Mouse (Mus musculus): ENCODE results near the gene Creb5. TPM values are rescaled to one million over a fixed set of nuclear protein-coding genes. Genes with fewer than 3 reads are reported as not detected.

The Creb5 gene
- polyA plus RNA-seq, 1 experiment from 2014 or later: 25.4 TPM

DNA sequence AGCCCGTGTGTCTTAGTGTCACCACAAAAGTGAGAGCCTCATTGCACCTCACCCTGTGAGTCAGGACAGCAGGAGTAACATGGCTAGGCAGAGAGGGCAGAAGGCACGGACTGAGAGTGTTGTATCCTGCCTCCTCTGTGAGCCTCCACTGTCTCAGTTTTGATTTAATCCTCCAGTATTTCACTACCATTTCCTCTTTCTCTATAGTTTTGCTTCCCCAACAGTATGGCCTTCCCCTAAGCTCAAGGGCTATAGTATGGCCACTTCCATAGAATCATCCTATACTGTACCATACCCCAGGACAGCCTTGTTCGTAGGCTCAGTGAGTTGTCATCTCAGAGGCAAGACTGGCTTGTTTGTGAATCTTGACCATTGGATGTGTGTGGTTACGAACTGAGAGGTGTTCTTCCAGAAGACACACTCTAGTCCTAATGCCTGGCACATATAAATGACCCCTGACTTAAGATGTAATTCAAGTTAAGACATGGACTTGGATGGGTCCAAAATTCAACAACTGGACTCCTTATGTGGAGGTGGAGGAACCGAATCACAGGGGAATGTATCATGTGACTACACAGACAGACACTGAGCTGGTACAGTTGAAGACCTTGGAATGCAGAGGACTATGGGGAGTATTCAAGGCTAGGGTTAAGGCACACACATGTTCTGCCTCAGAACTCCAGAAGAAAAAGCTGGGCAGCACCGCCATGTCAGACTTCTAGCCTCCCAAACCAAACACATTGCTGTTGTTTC is 173.1 kb downstream of the Creb5 start:
- 88% methylated on average over 6 of the region's 6 CpGs for WGBS
- Histone ChIP-seq H3K9me3 (replicated peaks; ENCODE audit: control insufficient read depth, low read length) (no peaks in the 10 kb centered on the region), H3K27me3 (ENCODE audit: control insufficient read depth, insufficient read depth, low read length) (no peaks in the 10 kb centered on the region), H3K27ac (ENCODE audit: low read length) (no peak overlapping the region), H3K4me3 (ENCODE audit: low read length) (no peak overlapping the region), H3K9ac (ENCODE audit: low read length) (no peak overlapping the region), H3K36me3 (ENCODE audit: control insufficient read depth, insufficient read depth) (no peaks in the 10 kb centered on the region), H3K4me1 (ENCODE audit: control insufficient read depth, insufficient read depth, low read length) (no peaks in the 10 kb centered on the region), H3K4me2 (ENCODE audit: low read depth, low read length) (no peak overlapping the region)
- ATAC-seq (replicated peaks; ENCODE audit: extremely low read depth, insufficient read depth, low FRiP score): no peak

- H3K4me3 ChIP-seq (ENCODE audit: low read length): no peak overlapping the region
- WGBS: 86% methylated on average over 6 of the region's 6 CpGs
Measured at GRCm38 (mm10) chr6:53461056-53461455, 174.0 kb downstream of the Creb5 start.

DNA sequence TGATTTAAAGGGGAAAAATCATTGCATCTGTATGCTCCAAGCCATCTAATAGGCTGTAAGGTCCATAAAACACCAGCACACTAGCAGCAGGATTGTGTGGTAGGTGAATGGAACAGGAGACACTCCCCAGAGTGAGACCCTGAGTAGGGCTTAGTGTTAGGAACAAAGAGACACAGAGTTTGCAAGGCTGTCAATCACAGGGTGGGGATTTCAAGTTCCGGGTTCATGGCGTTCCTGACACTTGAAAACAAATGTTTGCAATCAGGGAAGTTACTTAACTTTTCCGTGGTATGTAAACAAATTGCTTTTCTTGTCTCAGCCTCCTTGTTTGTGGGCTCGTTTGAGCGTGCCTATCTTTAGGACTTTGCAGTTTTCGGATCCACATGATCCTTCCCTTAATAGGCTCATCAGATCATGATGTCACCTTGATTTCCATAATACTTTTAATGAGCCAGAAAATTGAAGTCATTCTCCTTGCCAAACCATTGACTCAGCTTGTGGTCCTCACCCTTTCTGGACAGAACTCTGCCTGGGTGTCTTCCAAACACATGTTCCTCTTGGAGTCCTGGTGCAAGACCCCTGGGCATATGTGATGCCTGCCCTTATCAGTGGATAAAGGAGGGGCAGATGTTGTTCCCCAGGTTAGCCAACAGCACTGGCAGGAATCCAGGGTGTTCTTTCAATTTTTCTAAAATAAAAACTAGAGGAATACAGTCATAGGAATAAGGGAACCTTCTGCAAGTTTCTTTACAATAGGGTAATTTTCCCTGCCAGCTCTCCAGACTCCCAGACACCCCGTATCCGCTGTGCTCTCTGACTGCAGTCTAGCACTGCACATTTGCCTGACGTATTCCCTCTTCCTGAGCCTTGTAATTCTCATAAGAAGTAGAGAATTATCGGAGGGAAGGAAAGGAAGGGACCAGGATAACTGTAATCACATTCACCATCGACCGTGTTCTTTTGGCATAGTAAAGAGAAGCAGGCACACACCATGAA is 175.0 kb downstream of the Creb5 start:
- Histone ChIP-seq H3K4me1 (ENCODE audit: control insufficient read depth, insufficient read depth, low read length) (no peaks in the 10 kb centered on the region), H3K27me3 (ENCODE audit: control insufficient read depth, insufficient read depth, low read length) (no peaks in the 10 kb centered on the region), H3K4me2 (ENCODE audit: low read depth, low read length) (no peak overlapping the region), H3K36me3 (ENCODE audit: control insufficient read depth, insufficient read depth) (no peaks in the 10 kb centered on the region), H3K4me3 (ENCODE audit: low read length) (no peak overlapping the region), H3K9ac (ENCODE audit: low read length) (no peak overlapping the region), H3K9me3 (replicated peaks; ENCODE audit: control insufficient read depth, low read length) (no peaks in the 10 kb centered on the region), H3K27ac (ENCODE audit: low read length) (no peak overlapping the region)
- ATAC-seq (replicated peaks; ENCODE audit: extremely low read depth, insufficient read depth, low FRiP score): no peak
- 67% methylated on average over 12 of the region's 12 CpGs for WGBS

More at GRCm38 (mm10) chr6:53461056-53461455, 174.0 kb downstream of the Creb5 start:
- Histone ChIP-seq H3K27ac (ENCODE audit: low read length) (no peak overlapping the region), H3K27me3 (ENCODE audit: control insufficient read depth, insufficient read depth, low read length) (no peaks in the 10 kb centered on the region), H3K4me1 (ENCODE audit: control insufficient read depth, insufficient read depth, low read length) (no peaks in the 10 kb centered on the region), H3K36me3 (ENCODE audit: control insufficient read depth, insufficient read depth) (no peaks in the 10 kb centered on the region), H3K9ac (ENCODE audit: low read length) (no peak overlapping the region), H3K9me3 (replicated peaks; ENCODE audit: control insufficient read depth, low read length) (no peaks in the 10 kb centered on the region), H3K4me2 (ENCODE audit: low read depth, low read length) (no peak overlapping the region)
- ATAC-seq (replicated peaks; ENCODE audit: extremely low read depth, insufficient read depth, low FRiP score): no peak

- Histone ChIP-seq H3K4me1 (ENCODE audit: control insufficient read depth, insufficient read depth, low read length) (no peaks in the 10 kb centered on the region), H3K27me3 (ENCODE audit: control insufficient read depth, insufficient read depth, low read length) (no peaks in the 10 kb centered on the region), H3K4me3 (ENCODE audit: low read length) (no peak overlapping the region), H3K36me3 (ENCODE audit: control insufficient read depth, insufficient read depth) (no peaks in the 10 kb centered on the region), H3K27ac (ENCODE audit: low read length) (no peak overlapping the region), H3K9ac (ENCODE audit: low read length) (no peak overlapping the region), H3K4me2 (ENCODE audit: low read depth, low read length) (no peak overlapping the region), H3K9me3 (replicated peaks; ENCODE audit: control insufficient read depth, low read length) (no peaks in the 10 kb centered on the region)
- ATAC-seq (replicated peaks; ENCODE audit: extremely low read depth, insufficient read depth, low FRiP score): no peak
- 78% methylated on average over 7 of the region's 7 CpGs for WGBS
Measured at GRCm38 (mm10) chr6:53462802-53463201, 175.7 kb downstream of the Creb5 start.

- Histone ChIP-seq H3K4me3 (ENCODE audit: low read length) (no peak overlapping the region), H3K36me3 (ENCODE audit: control insufficient read depth, insufficient read depth) (no peaks in the 10 kb centered on the region), H3K9me3 (replicated peaks; ENCODE audit: control insufficient read depth, low read length) (no peaks in the 10 kb centered on the region), H3K27ac (ENCODE audit: low read length) (no peak overlapping the region), H3K4me2 (ENCODE audit: low read depth, low read length) (no peak overlapping the region), H3K9ac (ENCODE audit: low read length) (no peak overlapping the region), H3K4me1 (ENCODE audit: control insufficient read depth, insufficient read depth, low read length) (no peaks in the 10 kb centered on the region), H3K27me3 (ENCODE audit: control insufficient read depth, insufficient read depth, low read length) (no peaks in the 10 kb centered on the region)
- no peak for ATAC-seq (replicated peaks; ENCODE audit: extremely low read depth, insufficient read depth, low FRiP score)
- 66% methylated on average over 6 of the region's 6 CpGs for WGBS
Measured at GRCm38 (mm10) chr6:53463261-53463813, 176.3 kb downstream of the Creb5 start.

- no peak overlapping the region for H3K4me2 ChIP-seq (ENCODE audit: low read depth, low read length)
- 79% methylated on average over 4 of the region's 4 CpGs for WGBS
- no peak overlapping the region for H3K4me3 ChIP-seq (ENCODE audit: low read length)
- no peak overlapping the region for H3K27ac ChIP-seq (ENCODE audit: low read length)
- no peaks in the 10 kb centered on the region for H3K9me3 ChIP-seq (replicated peaks; ENCODE audit: control insufficient read depth, low read length)
- H3K4me1 ChIP-seq (ENCODE audit: control insufficient read depth, insufficient read depth, low read length): peaks cover 7% of the 10 kb centered on the region
- no peaks in the 10 kb centered on the region for H3K36me3 ChIP-seq (ENCODE audit: control insufficient read depth, insufficient read depth)
- H3K9ac ChIP-seq (ENCODE audit: low read length): no peak overlapping the region
- no peak for ATAC-seq (replicated peaks; ENCODE audit: extremely low read depth, insufficient read depth, low FRiP score)
- no peaks in the 10 kb centered on the region for H3K27me3 ChIP-seq (ENCODE audit: control insufficient read depth, insufficient read depth, low read length)
Measured at GRCm38 (mm10) chr6:53469204-53469603, 182.1 kb downstream of the Creb5 start.

GRCm38 (mm10) chr6:53469703-53470102 is 182.6 kb downstream of the Creb5 start:
- Histone ChIP-seq H3K9me3 (replicated peaks; ENCODE audit: control insufficient read depth, low read length) (no peaks in the 10 kb centered on the region), H3K4me3 (ENCODE audit: low read length) (no peak overlapping the region), H3K36me3 (ENCODE audit: control insufficient read depth, insufficient read depth) (no peaks in the 10 kb centered on the region), H3K4me2 (ENCODE audit: low read depth, low read length) (no peak overlapping the region), H3K27ac (ENCODE audit: low read length) (no peak overlapping the region), H3K9ac (ENCODE audit: low read length) (no peak overlapping the region), H3K4me1 (ENCODE audit: control insufficient read depth, insufficient read depth, low read length) (peaks cover 7% of the 10 kb centered on the region), H3K27me3 (ENCODE audit: control insufficient read depth, insufficient read depth, low read length) (no peaks in the 10 kb centered on the region)
- ATAC-seq (replicated peaks; ENCODE audit: extremely low read depth, insufficient read depth, low FRiP score): no peak
- WGBS: 88% methylated on average over 2 of the region's 2 CpGs

DNA sequence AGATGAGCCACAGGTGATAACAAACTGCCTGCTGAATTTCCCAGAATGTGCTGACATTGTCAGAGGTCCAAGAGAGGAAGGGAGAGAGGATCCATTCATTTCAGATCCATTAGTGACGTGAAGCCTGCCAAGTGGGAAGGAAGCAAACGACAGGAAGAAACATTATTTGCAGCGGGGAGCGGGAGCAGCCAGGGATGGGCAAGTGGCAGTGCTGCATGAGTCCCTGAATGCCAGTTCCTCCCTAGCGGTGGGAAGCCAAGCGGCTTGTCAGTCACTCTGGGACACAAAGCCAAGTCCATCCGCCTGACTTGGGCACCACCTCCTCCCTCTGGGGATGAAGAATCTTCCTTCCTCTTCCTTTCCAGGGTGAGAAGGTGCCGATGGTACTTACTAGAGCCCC is 183.5 kb downstream of the Creb5 start:
- Histone ChIP-seq H3K4me1 (ENCODE audit: control insufficient read depth, insufficient read depth, low read length) (peaks cover 7% of the 10 kb centered on the region), H3K4me2 (ENCODE audit: low read depth, low read length) (peak overlapping the region; percentile 14; the same call in 1 of the 2 replicates), H3K27ac (ENCODE audit: low read length) (no peak overlapping the region), H3K36me3 (ENCODE audit: control insufficient read depth, insufficient read depth) (no peaks in the 10 kb centered on the region), H3K9ac (ENCODE audit: low read length) (no peak overlapping the region), H3K27me3 (ENCODE audit: control insufficient read depth, insufficient read depth, low read length) (no peaks in the 10 kb centered on the region), H3K4me3 (ENCODE audit: low read length) (no peak overlapping the region), H3K9me3 (replicated peaks; ENCODE audit: control insufficient read depth, low read length) (no peaks in the 10 kb centered on the region)
- 26% methylated on average over 8 of the region's 8 CpGs for WGBS
- ATAC-seq (replicated peaks; ENCODE audit: extremely low read depth, insufficient read depth, low FRiP score): no peak

Data from heart, embryonic 16.5 days (tissue).